Mouse (Mus musculus) bone marrow macrophage, adult 2 months (primary cell): ENCODE results near the gene Zbtb34.

Experiments
- CTCF ChIP-seq: IDR thresholded peaks from 2 replicates; pipeline ENCODE4 v1.5.1; 2012; ENCODE audit warnings: low read depth, mild to moderate bottlenecking, low read length, moderate library complexity
- POLR2A ChIP-seq: IDR thresholded peaks from 2 replicates; pipeline ENCODE4 v1.6.1; 2012; ENCODE audit warnings: mild to moderate bottlenecking, low read depth, low read length, borderline replicate concordance

GRCm38 (mm10) chr2:33369453-33369852 is 61.7 kb downstream of the Zbtb34 start:
- TF ChIP-seq POLR2A (no peak), CTCF (no peak)
